Mouse (Mus musculus) kidney, embryonic 15.5 days (tissue): Measurements from ENCODE around the gene Prkca. TPM values are rescaled to one million over a fixed set of nuclear protein-coding genes. Genes with fewer than 3 reads are reported as not detected.
A peak's percentile ranks its signal among the peaks of the same experiment; 100 is the strongest.

Experiments used
- ATAC-seq: fragments of 200-750 bp; cut with Nextera tagmentation; replicated peaks from 2 replicates; pipeline ENCODE4 v1.8.0; 2017; ENCODE audit warnings: moderate TSS enrichment; ENCODE audit not compliant: low FRiP score
- H3K27ac ChIP-seq: fragments of 300-500 bp; sonication (generic); 2 replicates; pipeline ENCODE4 v1.5.1; 2015; ENCODE audit warnings: mild to moderate bottlenecking, inconsistent platforms
- H3K27me3 ChIP-seq: fragments of 300-500 bp; sonication (generic); 2 replicates; pipeline ENCODE4 v1.6.1; 2015; ENCODE audit warnings: inconsistent platforms
- H3K36me3 ChIP-seq: fragments of 300-500 bp; sonication (generic); 2 replicates; pipeline ENCODE4 v1.6.1; 2015; ENCODE audit warnings: inconsistent platforms
- H3K4me1 ChIP-seq: fragments of 300-500 bp; sonication (generic); 2 replicates; pipeline ENCODE4 v1.6.1; 2015; ENCODE audit warnings: inconsistent platforms
- H3K4me2 ChIP-seq: fragments of 300-500 bp; sonication (generic); 2 replicates; pipeline ENCODE4 v1.6.1; 2015; ENCODE audit warnings: moderate library complexity, mild to moderate bottlenecking, inconsistent platforms
- H3K4me3 ChIP-seq: fragments of 300-500 bp; sonication (generic); replicated peaks from 2 replicates; pipeline ENCODE4 v1.5.1; 2015; ENCODE audit warnings: mild to moderate bottlenecking, inconsistent platforms
- H3K9ac ChIP-seq: fragments of 300-500 bp; sonication (generic); 2 replicates; pipeline ENCODE4 v1.6.1; 2015; ENCODE audit warnings: mild to moderate bottlenecking, inconsistent platforms
- H3K9me3 ChIP-seq: fragments of 300-500 bp; sonication (generic); replicated peaks from 2 replicates; pipeline ENCODE4 v1.6.1; 2016; ENCODE audit warnings: inconsistent platforms
- WGBS: fragments of 180-500 bp; shearing (Covaris S2); methylation state at CpG from one replicate; pipeline ENCODE4 v1.1.7; 2015; ENCODE audit warnings: mixed read lengths; 5-methylcytosine and 5-hydroxymethylcytosine counted together
- polyA plus RNA-seq: library from polyadenylated mRNA; unstranded; fragments of >200 nt; fragmentation: Nextera tagmentation; extraction: Ambion mirVana; gene quantifications from 2 replicates; pipeline ENCODE4 v1.2.1, GENCODE M21; 2015

The Prkca gene
- 7.4 and 9.4 TPM in 2 replicates for polyA plus RNA-seq

GRCm38 (mm10) chr11:108343789-108344462, at the start of gene Prkca:
Gene Prkca (minus strand): TSS chr11:108343928.
- no peaks in the 10 kb centered on the region for H3K27me3 ChIP-seq
- H3K27ac ChIP-seq: peak within 1 kb of the TSS; percentile 86
- peak within 1 kb of the TSS; percentile 81 for H3K9ac ChIP-seq
- H3K9me3 ChIP-seq: no peaks in the 10 kb centered on the region
- 0 out of 2 replicates have a peak, but pooled peaks cover 3% of the 10 kb centered on the region for H3K36me3 ChIP-seq
- H3K4me3 ChIP-seq: peak within 1 kb of the TSS; percentile 85
- peak; percentile 95 for ATAC-seq
- H3K4me1 ChIP-seq: peaks cover 22% of the 10 kb centered on the region
- WGBS: under 1% methylated on average over 55 of the region's 63 CpGs
- peak within 1 kb of the TSS; percentile 99 for H3K4me2 ChIP-seq

- 96% methylated on average over 1 of the region's 1 CpGs for WGBS
- Histone ChIP-seq H3K4me1 (no peaks in the 10 kb centered on the region), H3K36me3 (no peaks in the 10 kb centered on the region), H3K4me3 (no peak overlapping the region), H3K27ac (no peak overlapping the region), H3K27me3 (no peaks in the 10 kb centered on the region), H3K9ac (no peak overlapping the region), H3K9me3 (no peaks in the 10 kb centered on the region), H3K4me2 (no peak overlapping the region)
- ATAC-seq: no peak
Measured at GRCm38 (mm10) chr11:108385666-108386024, 41.9 kb upstream of the Prkca start.

- Histone ChIP-seq H3K9ac (no peak overlapping the region), H3K36me3 (no peaks in the 10 kb centered on the region), H3K4me1 (no peaks in the 10 kb centered on the region), H3K27ac (no peak overlapping the region), H3K4me3 (no peak overlapping the region), H3K4me2 (no peak overlapping the region), H3K9me3 (no peaks in the 10 kb centered on the region), H3K27me3 (no peaks in the 10 kb centered on the region)
- no peak for ATAC-seq
- WGBS: 62% methylated on average over 4 of the region's 4 CpGs
Measured at GRCm38 (mm10) chr11:108384920-108385665, 41.4 kb upstream of the Prkca start.

- H3K27ac ChIP-seq: no peak overlapping the region
- no peak for ATAC-seq
Measured at GRCm38 (mm10) chr11:108382664-108383063, 38.9 kb upstream of the Prkca start.

GRCm38 (mm10) chr11:108378363-108378751, 34.6 kb upstream of the Prkca start:
- no peak overlapping the region for H3K9ac ChIP-seq
- no peak overlapping the region; the same call in 1 of the 2 replicates for H3K4me2 ChIP-seq
- no peaks in the 10 kb centered on the region for H3K9me3 ChIP-seq
- WGBS: 69% methylated on average over 4 of the region's 4 CpGs
- no peak overlapping the region for H3K4me3 ChIP-seq
- H3K27me3 ChIP-seq: no peaks in the 10 kb centered on the region
- no peaks in the 10 kb centered on the region for H3K4me1 ChIP-seq
- no peaks in the 10 kb centered on the region for H3K36me3 ChIP-seq
- no peak overlapping the region for H3K27ac ChIP-seq
- ATAC-seq: no peak

More at GRCm38 (mm10) chr11:108382664-108383063, 38.9 kb upstream of the Prkca start:
- no peak overlapping the region for H3K9ac ChIP-seq
- H3K9me3 ChIP-seq: no peaks in the 10 kb centered on the region
- H3K4me1 ChIP-seq: no peaks in the 10 kb centered on the region
- no peaks in the 10 kb centered on the region for H3K36me3 ChIP-seq
- 67% methylated on average over 3 of the region's 3 CpGs for WGBS
- no peak overlapping the region for H3K4me3 ChIP-seq
- H3K4me2 ChIP-seq: no peak overlapping the region
- no peaks in the 10 kb centered on the region for H3K27me3 ChIP-seq

- no peaks in the 10 kb centered on the region for H3K9me3 ChIP-seq
- no peak overlapping the region for H3K9ac ChIP-seq
- no peaks in the 10 kb centered on the region for H3K4me1 ChIP-seq
- 0 out of 2 replicates have a peak overlapping the region, but pooled peaks have one; percentile 48 for H3K27ac ChIP-seq
- H3K27me3 ChIP-seq: no peaks in the 10 kb centered on the region
- ATAC-seq: peak; percentile 74; the same call in 1 of the 2 replicates
- peak overlapping the region; percentile 22 for H3K4me2 ChIP-seq
- no peak overlapping the region for H3K4me3 ChIP-seq
- WGBS: 38% methylated on average over 19 of the region's 19 CpGs
- no peaks in the 10 kb centered on the region for H3K36me3 ChIP-seq
Measured at GRCm38 (mm10) chr11:108377680-108378362, 34.1 kb upstream of the Prkca start.

GRCm38 (mm10) chr11:108376815-108377214, 33.1 kb upstream of the Prkca start:
- Histone ChIP-seq H3K9ac (no peak overlapping the region), H3K27ac (no peak overlapping the region), H3K4me3 (no peak overlapping the region), H3K9me3 (no peaks in the 10 kb centered on the region), H3K27me3 (no peaks in the 10 kb centered on the region), H3K4me2 (no peak overlapping the region), H3K36me3 (no peaks in the 10 kb centered on the region), H3K4me1 (no peaks in the 10 kb centered on the region)
- ATAC-seq: no peak
- WGBS: 72% methylated on average over 7 of the region's 7 CpGs

GRCm38 (mm10) chr11:108367046-108367445, 23.3 kb upstream of the Prkca start:
- Histone ChIP-seq H3K4me1 (peaks cover 13% of the 10 kb centered on the region; the same call in 1 of the 2 replicates), H3K9me3 (no peaks in the 10 kb centered on the region), H3K36me3 (no peaks in the 10 kb centered on the region), H3K4me3 (no peak overlapping the region), H3K4me2 (no peak overlapping the region), H3K9ac (no peak overlapping the region), H3K27ac (no peak overlapping the region), H3K27me3 (no peaks in the 10 kb centered on the region)
- no peak for ATAC-seq
- 64% methylated on average over 1 of the region's 1 CpGs for WGBS

- Histone ChIP-seq H3K4me3 (no peak overlapping the region), H3K36me3 (no peaks in the 10 kb centered on the region), H3K27me3 (no peaks in the 10 kb centered on the region), H3K4me2 (no peak overlapping the region), H3K9ac (no peak overlapping the region), H3K4me1 (peaks cover 13% of the 10 kb centered on the region; the same call in 1 of the 2 replicates), H3K27ac (no peak overlapping the region), H3K9me3 (no peaks in the 10 kb centered on the region)
- no peak for ATAC-seq
- WGBS: 54% methylated on average over 7 of the region's 7 CpGs
Measured at GRCm38 (mm10) chr11:108365600-108365999, 21.9 kb upstream of the Prkca start.

GRCm38 (mm10) chr11:108364945-108365589, 21.3 kb upstream of the Prkca start:
- Histone ChIP-seq H3K27me3 (no peaks in the 10 kb centered on the region), H3K4me2 (no peak overlapping the region), H3K4me3 (no peak overlapping the region), H3K27ac (no peak overlapping the region), H3K4me1 (peaks cover 13% of the 10 kb centered on the region; the same call in 1 of the 2 replicates), H3K9me3 (no peaks in the 10 kb centered on the region), H3K9ac (no peak overlapping the region), H3K36me3 (no peaks in the 10 kb centered on the region)
- no peak for ATAC-seq
- 39% methylated on average over 7 of the region's 7 CpGs for WGBS

- no peaks in the 10 kb centered on the region for H3K27me3 ChIP-seq
- no peak overlapping the region for H3K27ac ChIP-seq
- no peak overlapping the region for H3K4me2 ChIP-seq
- 47% methylated on average over 4 of the region's 4 CpGs for WGBS
- no peak overlapping the region for H3K4me3 ChIP-seq
- no peaks in the 10 kb centered on the region for H3K9me3 ChIP-seq
- peaks cover 13% of the 10 kb centered on the region; the same call in 1 of the 2 replicates for H3K4me1 ChIP-seq
- no peak overlapping the region for H3K9ac ChIP-seq
- H3K36me3 ChIP-seq: no peaks in the 10 kb centered on the region
- no peak; the same call in 1 of the 2 replicates for ATAC-seq
Measured at GRCm38 (mm10) chr11:108363991-108364390, 20.3 kb upstream of the Prkca start.
